Mouse (Mus musculus): Measurements from ENCODE around the gene Pard6a.

- TF ChIP-seq EP300 (IDR thresholded peaks at IDR 0.05; ENCODE audit: low read depth) (no peak), CTCF (IDR thresholded peaks at IDR 0.05; ENCODE audit: low read depth) (no peak)
Observed at GRCm38 (mm10) chr8:105702001-105702401, 1.1 kb downstream of the Pard6a start.

Measured in heart, postnatal 0 days (tissue).